Mouse (Mus musculus): Measurements from ENCODE around the gene Gstt3. TPM values are rescaled to one million over a fixed set of nuclear protein-coding genes. Genes with fewer than 3 reads are reported as not detected.

Gstt3 gene
- polyA plus RNA-seq, 1 experiment from 2014 or later: 34.2 TPM

GRCm38 (mm10) chr10:75725449-75725848 is 55.8 kb downstream of the Gstt3 start:
- Histone ChIP-seq H3K27me3 (ENCODE audit: control insufficient read depth, insufficient read depth, low read depth, low read length) (no peaks in the 10 kb centered on the region), H3K27ac (ENCODE audit: low read length) (no peak overlapping the region), H3K36me3 (ENCODE audit: control insufficient read depth, insufficient read depth, low read length) (peaks cover 22% of the 10 kb centered on the region), H3K9me3 (ENCODE audit: control insufficient read depth, low read length) (no peaks in the 10 kb centered on the region), H3K9ac (ENCODE audit: low read length) (no peak overlapping the region), H3K4me1 (replicated peaks; ENCODE audit: control insufficient read depth, insufficient read depth, low read length) (no peaks in the 10 kb centered on the region), H3K4me2 (ENCODE audit: low read depth, low read length) (no peak overlapping the region), H3K4me3 (ENCODE audit: low read length) (no peak overlapping the region)
- ATAC-seq (ENCODE audit: low read depth): no peak
- WGBS: 90% methylated on average over 7 of the region's 7 CpGs

Other genes with a start within 250 kb of the Gstt3 start
- 1.7 and 1.9 TPM in 2 replicates for gene Lrrc75b, start 221.1 kb downstream of the Gstt3 start, polyA plus RNA-seq (2015; fragmentation: Nextera tagmentation; extraction: Ambion mirVana)
- gene Ggt1, start 219.8 kb downstream of the Gstt3 start, polyA plus RNA-seq (2015; fragmentation: Nextera tagmentation; extraction: Ambion mirVana): 1.7 and 2.3 TPM in 2 replicates
- gene Ggt5, start 192.1 kb downstream of the Gstt3 start, polyA plus RNA-seq (2015; fragmentation: Nextera tagmentation; extraction: Ambion mirVana): 2.5 and 5.2 TPM in 2 replicates
- gene Susd2, start 137.4 kb downstream of the Gstt3 start, polyA plus RNA-seq (2015; fragmentation: Nextera tagmentation; extraction: Ambion mirVana): 11.0 and 13.0 TPM in 2 replicates
- 39.7 and 48.8 TPM in 2 replicates for gene Cabin1, start 17.1 kb downstream of the Gstt3 start, polyA plus RNA-seq (2015; fragmentation: Nextera tagmentation; extraction: Ambion mirVana)
- 69.0 and 74.3 TPM in 2 replicates for gene Ddt, start 8.0 kb downstream of the Gstt3 start, polyA plus RNA-seq (2015; fragmentation: Nextera tagmentation; extraction: Ambion mirVana)
- 0.41 and 0.65 TPM in 2 replicates for gene Gm20441, start 460 bp downstream of the Gstt3 start, polyA plus RNA-seq (2015; fragmentation: Nextera tagmentation; extraction: Ambion mirVana)
- 36.2 and 42.8 TPM in 2 replicates for gene Gstt1, start 17.2 kb upstream of the Gstt3 start, polyA plus RNA-seq (2015; fragmentation: Nextera tagmentation; extraction: Ambion mirVana)
- gene Gstt4, start 41.1 kb upstream of the Gstt3 start, polyA plus RNA-seq (2015; fragmentation: Nextera tagmentation; extraction: Ambion mirVana): not detected in 2 replicates
- gene Gstt2, start 56.0 kb upstream of the Gstt3 start, polyA plus RNA-seq (2015; fragmentation: Nextera tagmentation; extraction: Ambion mirVana): 51.9 and 60.7 TPM in 2 replicates
- 1,432 and 1,479 TPM in 2 replicates for gene Mif, start 78.8 kb upstream of the Gstt3 start, polyA plus RNA-seq (2015; fragmentation: Nextera tagmentation; extraction: Ambion mirVana)
- 2.3 and 3.5 TPM in 2 replicates for gene Derl3, start 112.0 kb upstream of the Gstt3 start, polyA plus RNA-seq (2015; fragmentation: Nextera tagmentation; extraction: Ambion mirVana)
- gene Smarcb1, start 140.2 kb upstream of the Gstt3 start, polyA plus RNA-seq (2015; fragmentation: Nextera tagmentation; extraction: Ambion mirVana): 191 and 197 TPM in 2 replicates
- gene Chchd10, start 151.7 kb upstream of the Gstt3 start, polyA plus RNA-seq (2015; fragmentation: Nextera tagmentation; extraction: Ambion mirVana): 68.7 and 70.0 TPM in 2 replicates
- 74.1 and 77.1 TPM in 2 replicates for gene Mmp11, start 155.1 kb upstream of the Gstt3 start, polyA plus RNA-seq (2015; fragmentation: Nextera tagmentation; extraction: Ambion mirVana)
- 0.97 and 1.0 TPM in 2 replicates for gene Gm867, start 159.3 kb upstream of the Gstt3 start, polyA plus RNA-seq (2015; fragmentation: Nextera tagmentation; extraction: Ambion mirVana)
- 0.60 and 1.0 TPM in 2 replicates for gene Vpreb3, start 161.6 kb upstream of the Gstt3 start, polyA plus RNA-seq (2015; fragmentation: Nextera tagmentation; extraction: Ambion mirVana)
- gene Gm5134, start 173.1 kb upstream of the Gstt3 start, polyA plus RNA-seq (2015; fragmentation: Nextera tagmentation; extraction: Ambion mirVana): not detected in 2 replicates